Mouse (Mus musculus): ENCODE measurements at regions not wholly inside any gene's neighbourhood (a gene's known extent, or its start where the extent isn't known, plus 50 kb on each side); places are given as distances from the start of the nearest gene placed in this dataset.
"Not testable (repeated sequence)": the region's sequence is repeated elsewhere in the genome, so short reads cannot be mapped to it uniquely, and the experiment has no call there.

DNA sequence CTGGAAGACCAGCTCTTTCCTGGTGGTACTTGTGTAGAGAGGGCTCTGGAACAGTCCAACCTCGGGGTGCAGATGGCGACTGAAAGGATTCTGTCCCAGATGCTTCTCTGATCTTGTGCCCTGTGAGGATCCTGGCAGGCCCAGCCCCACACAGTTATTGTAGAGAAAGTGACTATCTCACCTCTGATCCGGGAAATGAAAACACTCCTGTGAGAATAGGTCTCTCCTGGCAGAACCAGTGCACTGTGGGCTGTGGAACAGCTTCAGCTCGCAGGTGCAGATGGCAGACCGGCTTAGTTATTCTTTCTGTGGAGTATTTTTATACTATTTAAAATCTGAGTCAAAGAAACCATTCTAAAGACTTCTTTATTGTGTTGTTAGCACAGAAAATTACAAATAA is 742.1 kb upstream of the Marcks start:
- no peak for DNase-seq (ENCODE audit: low read depth, low spot score)

DNA sequence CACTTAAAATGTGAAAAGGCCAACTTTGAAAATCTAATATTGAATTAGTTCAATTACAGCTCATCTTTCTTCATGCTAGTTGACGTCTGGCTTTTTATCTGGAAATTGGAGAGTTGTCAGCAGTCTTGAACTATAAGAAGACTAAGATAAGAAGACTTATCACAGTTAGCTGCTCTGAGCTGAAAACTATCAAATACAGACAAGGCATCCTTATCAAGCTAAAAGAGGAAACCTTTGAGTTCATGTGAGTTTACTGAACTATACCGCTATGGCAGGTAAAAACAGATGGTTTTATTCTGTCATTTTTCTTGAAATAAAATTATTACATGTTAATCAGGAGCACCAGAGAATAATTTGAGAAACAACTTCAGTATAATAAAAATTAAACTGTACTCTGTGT is 735.2 kb upstream of the Marcks start:
- no peak for DNase-seq (ENCODE audit: low read depth, low spot score)

DNA sequence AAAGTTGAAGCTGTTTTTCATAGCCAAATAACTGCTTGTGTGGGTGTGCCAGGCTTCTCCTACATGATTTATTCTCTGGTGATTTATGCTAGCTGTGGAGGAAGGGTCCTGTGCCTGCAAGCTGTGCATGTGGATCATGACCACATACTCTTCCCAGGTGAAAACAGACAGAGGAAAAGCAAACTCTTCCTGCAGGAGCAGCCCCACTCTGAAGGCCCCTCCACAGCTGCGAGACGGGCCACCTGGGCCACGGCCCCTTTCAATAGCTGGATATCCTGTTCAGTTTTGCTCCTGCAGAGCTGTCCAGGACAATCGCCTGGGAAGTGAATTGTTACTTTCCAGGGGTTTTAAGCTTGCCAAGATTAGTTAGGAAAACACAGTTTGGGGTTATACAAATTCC is 722.3 kb upstream of the Marcks start:
- no peak for DNase-seq (ENCODE audit: low read depth, low spot score)

DNA sequence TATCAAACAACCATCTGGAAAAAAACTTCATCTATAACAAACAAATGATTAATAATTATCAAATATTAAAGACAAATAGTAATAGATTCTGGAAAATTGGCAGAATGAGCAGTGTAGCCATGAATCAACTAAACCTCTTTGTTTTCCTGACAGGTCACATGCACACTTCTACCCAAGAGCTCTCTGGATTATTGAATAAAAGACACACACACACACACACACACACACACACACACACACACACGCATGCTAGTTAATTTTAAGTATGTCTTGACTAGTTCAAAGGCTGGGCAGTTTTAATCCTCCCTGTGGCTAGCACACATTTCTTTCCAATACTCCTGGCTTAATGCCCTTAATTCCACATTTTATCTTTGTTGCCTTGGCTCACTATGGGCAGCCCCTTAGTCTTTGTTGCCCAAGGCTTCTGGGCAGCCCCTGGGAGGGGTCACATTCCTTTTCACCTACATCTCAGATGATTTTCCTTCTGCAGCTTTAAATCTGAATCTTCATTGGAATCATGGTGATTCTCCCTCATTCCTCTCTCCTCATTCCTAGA is 710.6 kb upstream of the Marcks start:
- no peak for DNase-seq (ENCODE audit: low read depth, low spot score)

DNA sequence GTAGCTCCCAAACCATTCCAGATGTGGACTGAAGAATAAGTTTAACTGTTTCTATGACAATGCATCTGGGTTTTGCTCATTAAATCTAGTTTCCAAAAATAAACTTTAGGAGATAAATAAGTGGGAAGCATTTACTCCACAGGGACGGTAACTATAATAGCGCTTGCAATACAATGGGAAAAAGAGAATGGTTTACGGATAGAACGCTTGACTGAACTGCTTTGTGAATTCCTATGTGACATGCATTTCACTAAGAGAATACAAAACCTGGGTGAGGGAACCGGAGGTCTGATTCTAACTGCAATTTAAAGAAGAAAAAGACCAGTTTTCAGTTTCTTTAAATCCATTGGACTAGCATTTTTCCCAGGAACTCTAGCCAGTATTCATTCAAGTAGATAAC is 704.1 kb upstream of the Marcks start:
- no peak for DNase-seq (ENCODE audit: low read depth, low spot score)

DNA sequence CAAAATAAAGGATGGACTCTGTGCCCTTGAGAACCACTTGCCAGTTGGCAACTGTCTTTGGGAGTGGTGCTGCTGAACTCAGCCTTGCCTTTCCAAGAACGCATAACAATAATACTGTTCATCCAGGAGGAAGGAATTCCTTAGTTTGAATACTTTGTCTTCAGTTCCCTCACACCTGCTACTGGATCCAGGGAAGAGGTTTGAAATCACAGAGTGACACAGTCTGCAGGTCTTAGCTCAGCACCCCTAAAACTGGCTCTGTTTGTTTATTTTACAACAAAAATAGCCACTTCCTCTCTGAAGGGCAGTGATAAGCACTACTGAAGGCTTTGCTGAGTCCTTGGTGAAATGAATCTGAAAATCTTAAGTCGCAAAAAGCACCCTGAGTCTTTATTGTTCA is 703.1 kb upstream of the Marcks start:
- no peak for DNase-seq (ENCODE audit: low read depth, low spot score)

DNA sequence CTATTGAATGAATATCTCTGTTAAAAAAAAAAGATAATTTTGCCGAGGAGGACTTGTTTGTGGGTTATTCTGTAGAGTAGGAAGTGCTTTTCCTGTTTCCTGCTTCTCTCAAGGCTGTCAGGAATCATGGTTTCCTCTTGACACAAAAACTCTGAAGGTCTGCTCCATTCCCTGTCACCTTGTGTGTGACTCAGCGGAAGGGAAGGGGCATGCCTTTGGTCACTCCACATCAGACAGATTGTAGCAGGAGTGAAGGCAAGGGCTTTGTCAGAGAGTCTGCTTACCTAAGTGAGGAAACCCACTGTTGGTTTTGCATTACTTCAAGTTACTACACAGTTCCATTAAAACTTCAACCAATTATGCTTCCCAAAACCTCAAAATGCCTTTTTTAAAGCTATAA is 699.0 kb upstream of the Marcks start:
- no peak for DNase-seq (ENCODE audit: low read depth, low spot score)

DNA sequence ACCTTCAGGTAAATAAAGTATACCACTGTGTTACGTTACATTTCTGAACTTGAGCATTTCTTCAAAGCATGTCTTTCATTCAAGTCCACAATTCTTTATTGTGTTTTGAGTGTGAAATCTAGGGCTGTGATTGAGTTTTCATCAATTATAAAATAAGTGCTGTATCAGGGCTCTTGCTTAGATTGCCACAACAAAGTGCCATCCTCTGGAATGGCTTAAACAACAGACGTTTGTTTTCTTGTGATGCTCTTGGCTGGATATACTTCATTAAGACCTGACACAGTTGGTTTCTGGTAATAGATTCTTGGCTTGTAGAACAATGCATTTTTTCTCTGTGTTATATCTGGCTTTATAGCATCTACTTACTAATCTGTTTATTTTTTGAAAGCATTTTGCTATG is 674.3 kb upstream of the Marcks start:
- DNase-seq (ENCODE audit: low read depth, low spot score), result no peak

DNA sequence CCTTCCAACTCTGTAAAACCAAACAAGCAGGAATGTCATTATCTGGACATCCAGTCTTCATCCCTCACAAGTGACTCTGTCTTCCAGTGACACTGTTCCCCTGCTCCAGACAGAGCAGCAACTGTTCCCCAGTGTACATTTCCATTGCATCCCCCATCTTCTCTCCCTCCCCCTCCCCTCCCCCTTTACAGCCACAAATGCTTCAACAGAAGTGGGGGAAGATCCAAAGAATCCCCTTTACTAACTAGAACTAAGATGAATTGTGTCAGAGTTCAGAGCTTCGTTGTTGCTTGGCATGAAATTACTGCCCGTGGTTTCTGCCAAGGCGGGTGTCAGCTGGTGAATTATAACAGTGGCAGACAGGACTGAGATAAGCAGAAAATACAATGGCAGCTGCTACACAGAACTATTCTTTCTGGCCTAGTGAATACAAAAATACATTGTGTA is 673.7 kb upstream of the Marcks start:
- DNase-seq (ENCODE audit: low read depth, low spot score), result no peak

DNA sequence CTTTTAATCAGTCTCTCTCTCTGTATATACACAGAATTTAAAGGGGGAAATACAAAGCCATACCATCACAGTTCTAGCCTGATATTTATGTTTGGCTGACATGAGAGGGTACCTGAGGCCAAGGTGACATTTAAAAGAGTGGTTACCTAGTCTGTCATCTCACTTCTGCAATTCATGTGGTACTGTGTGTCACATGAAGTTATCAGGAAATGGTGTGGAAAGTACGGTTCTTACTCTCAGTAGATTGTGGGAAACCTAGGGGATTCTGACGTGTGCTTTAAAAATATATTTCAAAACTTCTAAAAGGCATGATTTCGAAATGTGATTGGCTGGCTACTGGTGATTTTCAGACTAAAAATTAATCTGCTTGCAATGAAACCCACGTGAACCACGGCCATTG is 673.1 kb upstream of the Marcks start:
- DNase-seq (ENCODE audit: low read depth, low spot score), result no peak

DNA sequence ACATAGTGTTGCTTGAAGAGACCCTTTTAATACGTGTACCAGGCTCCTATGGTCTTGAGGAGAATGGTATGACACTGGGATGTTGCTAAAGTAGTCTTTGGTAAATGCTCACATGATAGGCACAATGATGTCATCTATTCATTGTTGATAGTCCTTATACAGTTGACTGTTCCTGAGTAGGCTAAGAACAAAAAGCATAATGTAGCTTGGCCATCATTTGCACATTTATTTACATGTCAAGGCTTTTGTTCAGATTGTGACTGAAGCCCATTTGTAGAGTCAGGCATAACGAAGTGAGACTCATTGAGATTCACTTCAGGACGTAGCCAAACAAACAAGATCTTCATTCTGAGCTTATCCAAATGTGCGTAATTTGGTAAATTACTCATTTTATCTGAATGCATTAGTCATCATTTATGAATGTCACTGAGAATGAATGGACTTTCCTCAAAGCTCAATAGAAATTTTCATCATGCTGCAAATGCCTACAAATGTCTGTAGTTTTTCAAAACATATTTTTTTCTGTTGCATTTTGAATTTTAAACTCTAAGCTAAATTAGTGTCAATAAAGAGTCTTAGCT is 664.6 kb upstream of the Marcks start:
- DNase-seq (ENCODE audit: low read depth, low spot score), result no peak

DNA sequence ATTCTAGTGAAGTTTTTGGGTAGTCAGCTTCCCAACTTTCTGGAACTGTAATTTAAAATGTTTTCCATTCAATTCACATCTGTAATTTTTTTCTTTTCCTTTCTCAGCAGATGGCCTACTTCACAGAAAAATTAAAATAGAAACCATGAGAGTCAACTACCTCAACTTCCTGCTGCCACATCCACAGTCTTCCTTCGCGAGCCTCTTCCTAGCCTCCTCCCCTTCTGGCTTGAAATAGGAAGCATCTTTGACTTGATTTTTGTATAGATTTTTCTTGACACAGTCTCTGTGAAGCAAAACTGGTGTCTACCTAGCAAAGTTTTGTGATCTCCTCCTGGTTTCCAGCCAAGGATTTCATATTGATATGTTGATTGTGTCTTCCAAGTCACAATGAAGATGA is 660.7 kb upstream of the Marcks start:
- no peak for DNase-seq (ENCODE audit: low read depth, low spot score)

DNA sequence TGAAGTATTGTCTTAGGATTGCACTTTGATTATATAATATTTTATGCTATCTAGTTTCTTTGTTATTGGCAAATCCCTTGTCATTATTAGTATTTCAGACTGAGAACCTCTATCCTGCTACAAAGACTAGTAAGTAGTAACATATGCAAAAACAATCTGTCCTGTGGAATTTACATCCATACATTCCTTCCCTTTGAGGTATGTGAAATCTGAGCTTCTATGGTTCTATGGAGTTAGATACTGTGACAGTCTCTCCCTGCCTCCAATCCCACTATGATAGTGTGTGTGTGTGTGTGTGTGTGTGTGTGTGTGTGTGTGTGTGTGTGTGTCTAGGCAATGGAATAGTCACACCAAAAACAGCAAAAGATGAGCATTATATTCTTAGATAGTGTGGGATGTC is 659.6 kb upstream of the Marcks start:
- no peak for DNase-seq (ENCODE audit: low read depth, low spot score)

DNA sequence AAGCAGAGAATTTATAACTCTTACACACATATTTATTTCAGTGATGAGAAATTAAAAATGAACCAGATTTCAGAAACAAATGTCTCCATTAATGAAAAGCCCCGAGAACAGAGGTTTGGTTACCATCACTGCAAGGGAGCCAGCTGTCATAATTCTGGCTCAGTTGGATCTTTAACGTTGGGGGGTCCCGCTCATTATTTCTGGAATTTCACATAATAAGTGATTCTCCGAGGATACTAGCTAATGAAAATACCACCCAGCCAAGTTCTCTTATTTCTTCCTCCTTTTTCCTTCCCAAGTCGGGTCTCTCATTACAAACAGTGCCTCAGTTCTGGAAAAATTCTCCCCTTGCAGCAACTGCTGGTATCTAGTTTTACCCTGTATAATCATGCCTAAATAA is 659.0 kb upstream of the Marcks start:
- no peak for DNase-seq (ENCODE audit: low read depth, low spot score)

DNA sequence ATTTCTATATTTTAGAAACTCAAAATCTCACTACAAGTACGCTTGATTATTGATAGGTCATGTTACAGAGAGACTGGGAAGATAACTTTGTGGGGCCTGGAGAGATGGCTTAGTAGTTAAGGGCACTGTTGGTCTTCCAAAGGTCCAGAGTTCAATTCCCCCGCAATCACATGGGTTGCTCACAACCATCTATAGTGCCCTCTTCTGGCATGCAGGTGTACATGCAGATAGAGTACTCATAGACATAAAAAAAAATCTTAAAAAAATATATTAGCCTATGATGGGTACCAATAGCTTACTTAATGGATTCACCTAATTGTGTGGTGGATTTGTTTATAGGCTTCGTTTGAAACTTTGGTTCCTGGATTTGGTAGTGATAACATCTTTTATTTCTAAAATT is 654.2 kb upstream of the Marcks start:
- peak; percentile 24 for DNase-seq (ENCODE audit: low read depth, low spot score)

DNA sequence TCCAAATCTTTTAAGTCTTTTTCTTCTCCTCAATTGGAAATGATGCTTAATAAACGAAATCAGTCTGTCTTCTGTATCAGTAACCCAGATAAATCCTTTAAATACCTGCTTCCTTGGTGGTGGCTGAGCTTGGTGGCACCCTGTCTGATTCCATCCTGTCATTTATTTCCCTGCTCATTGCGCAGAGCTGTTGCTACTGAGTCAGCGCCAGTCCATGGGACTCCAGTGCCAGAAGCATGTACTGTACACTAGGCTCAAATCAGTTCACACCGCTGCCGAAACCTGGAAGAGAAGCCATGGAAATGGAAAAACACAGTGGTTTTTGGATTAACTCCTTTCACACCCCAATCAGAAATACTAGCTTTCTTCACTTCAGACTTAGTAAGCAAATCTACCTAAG is 649.3 kb upstream of the Marcks start:
- DNase-seq (ENCODE audit: low read depth, low spot score), result no peak

DNA sequence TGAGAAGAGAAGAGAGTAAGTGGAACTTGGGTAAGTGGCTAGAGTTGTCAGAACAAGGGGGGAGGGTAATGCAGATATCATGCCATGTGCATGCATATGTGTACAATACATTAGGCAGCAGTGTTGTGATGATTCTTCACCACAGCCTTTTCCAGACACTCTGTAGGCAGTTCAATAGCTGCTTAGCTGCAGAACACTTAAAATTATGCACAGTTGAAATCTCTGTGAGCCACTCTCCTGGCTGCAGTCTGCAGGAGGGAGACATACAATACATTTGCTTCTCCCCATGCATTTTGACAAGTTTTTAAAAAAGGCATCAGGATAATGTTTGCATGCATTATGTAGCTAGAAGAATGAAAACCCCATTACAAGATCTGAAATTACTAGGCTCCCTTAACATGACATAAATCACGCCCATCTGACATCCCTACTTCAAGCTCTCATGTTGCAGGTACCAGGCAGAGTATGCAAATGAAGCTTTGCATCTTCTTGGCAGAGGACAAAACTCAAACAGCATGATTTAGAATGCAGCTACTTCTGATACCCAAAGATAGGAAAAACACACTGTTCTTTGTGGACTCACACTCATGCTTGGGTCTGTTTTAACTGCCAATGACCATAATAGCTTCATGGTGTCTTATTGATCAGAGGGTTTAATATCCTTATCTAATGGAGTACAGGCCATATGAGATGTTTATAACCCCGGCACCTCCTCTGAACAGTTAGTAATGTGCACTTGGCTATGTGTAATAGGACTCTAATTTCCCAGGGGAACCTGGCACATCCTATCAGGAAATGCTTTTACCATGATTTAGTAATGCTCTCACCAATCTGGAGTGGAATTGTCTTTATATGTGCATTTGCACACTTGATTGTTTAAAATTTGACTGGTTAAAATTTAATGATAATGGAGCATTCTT is 640.9 kb upstream of the Marcks start:
- DNase-seq (ENCODE audit: low read depth, low spot score), result no peak

DNA sequence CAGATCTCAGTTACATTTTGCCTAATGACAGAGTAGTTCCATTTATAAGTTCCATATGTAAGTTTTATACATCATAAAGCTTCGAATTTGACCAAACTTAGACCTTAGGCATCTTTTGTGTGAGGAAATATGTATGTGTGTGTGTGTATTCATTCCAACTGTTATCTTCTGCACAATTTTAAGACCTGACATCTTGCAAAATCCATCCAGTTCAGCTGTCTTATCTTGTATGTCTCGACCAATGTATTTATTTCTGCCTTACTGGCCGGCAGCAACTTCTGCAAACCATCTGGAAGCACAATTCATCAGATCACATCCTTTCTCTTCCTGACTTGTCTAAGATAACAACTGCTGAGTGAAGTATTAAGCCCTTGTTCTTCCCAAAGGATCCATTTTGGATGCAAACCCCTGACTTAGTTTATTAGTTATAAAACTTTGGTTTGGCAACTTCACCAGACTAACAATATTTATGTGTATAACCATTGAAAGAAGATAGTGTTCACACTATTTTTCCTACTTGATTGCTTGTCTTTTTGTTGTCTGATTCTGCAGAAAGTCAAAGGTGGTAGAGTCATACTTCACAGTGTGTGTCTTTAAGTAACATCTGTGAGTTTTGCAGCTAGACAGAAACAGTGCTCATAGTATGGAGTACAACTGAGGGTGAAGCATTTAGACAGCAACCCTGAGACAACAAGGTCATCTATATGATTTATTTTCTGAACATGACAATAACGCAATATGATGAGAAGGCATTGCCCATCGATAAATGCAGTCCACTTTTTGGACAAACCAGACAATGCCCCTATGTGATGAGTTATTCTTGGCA is 622.0 kb upstream of the Marcks start:
- DNase-seq (ENCODE audit: low read depth, low spot score), result no peak

DNA sequence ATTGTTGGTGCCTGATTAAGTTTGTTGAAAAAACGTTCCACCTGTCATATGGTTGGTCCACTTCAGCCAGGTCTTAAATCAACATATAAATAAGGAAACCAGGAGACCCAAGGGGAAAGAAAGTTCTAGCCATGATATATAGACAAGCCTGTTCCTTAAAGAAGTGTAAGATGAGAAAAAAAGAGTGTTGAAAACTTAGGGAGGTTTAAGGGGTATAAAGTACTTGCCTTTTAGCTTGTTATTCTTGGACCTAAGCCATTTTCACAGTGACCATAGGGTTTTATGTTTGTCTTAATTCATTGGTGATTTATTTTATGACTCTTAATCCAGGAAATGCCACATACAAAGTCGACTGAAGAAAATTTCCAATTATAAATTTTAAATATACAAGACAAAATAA is 602.9 kb upstream of the Marcks start:
- no peak for DNase-seq (ENCODE audit: low read depth, low spot score)

DNA sequence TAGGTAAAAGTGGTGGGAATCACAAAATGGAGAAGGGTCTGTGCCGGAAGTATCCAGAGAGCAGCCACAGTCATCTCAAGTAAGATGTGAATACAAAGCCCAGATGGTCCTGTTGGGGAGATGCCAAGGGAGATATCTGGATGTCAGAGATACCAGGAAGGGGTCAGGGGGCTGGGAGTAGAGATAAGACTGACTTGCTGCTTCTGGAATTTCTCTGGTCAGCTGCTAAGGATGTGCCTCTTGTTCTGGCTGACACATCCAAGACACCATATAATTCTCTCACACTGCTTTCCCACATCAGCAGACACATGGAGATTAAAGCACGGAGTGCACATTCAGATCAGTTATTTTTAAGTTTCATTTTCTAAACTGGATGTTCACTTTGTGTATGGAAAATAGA is 600.3 kb upstream of the Marcks start:
- DNase-seq (ENCODE audit: low read depth, low spot score), result no peak

DNA sequence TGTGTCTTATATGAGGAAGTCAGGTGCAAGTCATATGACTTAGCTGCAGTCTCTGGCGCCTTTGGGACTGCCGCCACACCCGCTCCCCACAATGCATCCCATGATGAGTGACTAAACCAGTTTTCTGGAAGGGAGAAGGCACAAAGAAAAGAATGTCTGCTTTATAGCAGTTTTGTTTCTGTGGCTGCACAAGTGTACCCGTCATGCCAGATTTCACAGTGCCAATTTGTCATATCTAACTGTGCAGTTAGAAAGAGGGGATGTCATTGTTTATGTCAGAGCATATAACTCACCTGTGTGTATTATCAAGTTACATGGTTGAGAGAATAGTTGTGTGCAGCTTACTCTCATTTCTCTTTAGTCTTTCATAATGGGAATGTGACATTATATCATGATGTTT is 586.9 kb upstream of the Marcks start:
- no peak for DNase-seq (ENCODE audit: low read depth, low spot score)

DNA sequence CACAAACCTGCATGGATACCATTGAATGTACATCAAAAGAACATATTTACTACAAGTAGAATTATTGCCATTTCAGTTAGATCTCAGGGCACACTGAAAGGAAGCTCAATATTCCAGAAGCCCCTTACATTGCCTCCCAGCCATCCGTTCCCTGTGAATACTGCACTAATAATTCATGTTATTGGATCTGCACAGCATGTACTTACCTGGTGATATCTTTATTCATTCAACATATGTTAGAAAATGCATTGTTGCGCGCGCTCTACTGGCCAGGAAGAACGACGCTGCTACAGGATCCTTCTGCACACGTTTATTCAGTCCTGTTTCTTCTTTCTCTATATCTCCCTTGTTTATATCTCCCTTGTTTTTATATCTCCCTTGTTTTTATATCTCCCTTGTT is 586.3 kb upstream of the Marcks start:
- not testable (repeated sequence) for DNase-seq (ENCODE audit: low read depth, low spot score)

All from CD4-positive, CD25-positive, alpha-beta regulatory T cell, adult 2 months (primary cell).